Mouse (Mus musculus) hindbrain, embryonic 12.5 days (tissue): ENCODE results near the gene Gm3646. TPM values are rescaled to one million over a fixed set of nuclear protein-coding genes. Genes with fewer than 3 reads are reported as not detected.

Source experiments
- ATAC-seq: fragments of 200-750 bp; cut with Nextera tagmentation; 2 replicates; pipeline ENCODE4 v1.8.0; 2017; ENCODE audit warnings: moderate TSS enrichment; ENCODE audit not compliant: low FRiP score
- H3K27ac ChIP-seq: fragments of 300-500 bp; sonication (generic); 2 replicates; pipeline ENCODE4 v1.5.1; 2016; ENCODE audit warnings: mild to moderate bottlenecking
- H3K27me3 ChIP-seq: fragments of 300-500 bp; sonication (generic); 2 replicates; pipeline ENCODE4 v1.6.1; 2016; ENCODE audit warnings: mild to moderate bottlenecking
- H3K36me3 ChIP-seq: fragments of 300-500 bp; sonication (generic); 2 replicates; pipeline ENCODE4 v1.6.1; 2016; ENCODE audit warnings: mild to moderate bottlenecking
- H3K4me1 ChIP-seq: fragments of 300-500 bp; sonication (generic); 2 replicates; pipeline ENCODE4 v1.6.1; 2016
- H3K4me2 ChIP-seq: fragments of 300-500 bp; sonication (generic); replicated peaks from 2 replicates; pipeline ENCODE4 v1.6.1; 2016; ENCODE audit warnings: mild to moderate bottlenecking
- H3K4me3 ChIP-seq: fragments of 300-500 bp; sonication (generic); 2 replicates; pipeline ENCODE4 v1.5.1; 2016; ENCODE audit warnings: mild to moderate bottlenecking
- H3K9ac ChIP-seq: fragments of 300-500 bp; sonication (generic); 2 replicates; pipeline ENCODE4 v1.6.1; 2016; ENCODE audit warnings: mild to moderate bottlenecking, moderate library complexity
- H3K9me3 ChIP-seq: fragments of 300-500 bp; sonication (generic); replicated peaks from 2 replicates; pipeline ENCODE4 v1.6.1; 2016; ENCODE audit warnings: mild to moderate bottlenecking
- WGBS: fragments of 180-500 bp; shearing (Covaris S2); methylation state at CpG from one replicate; pipeline ENCODE4 v1.1.7; 2016; 5-methylcytosine and 5-hydroxymethylcytosine counted together
- polyA plus RNA-seq: library from polyadenylated mRNA; unstranded; fragments of >200 nt; fragmentation: Nextera tagmentation; extraction: Ambion mirVana; gene quantifications from 2 replicates; pipeline ENCODE4 v1.2.1, GENCODE M21; 2016

The Gm3646 gene
- polyA plus RNA-seq, 1 experiment from 2014 or later, result not detected

DNA sequence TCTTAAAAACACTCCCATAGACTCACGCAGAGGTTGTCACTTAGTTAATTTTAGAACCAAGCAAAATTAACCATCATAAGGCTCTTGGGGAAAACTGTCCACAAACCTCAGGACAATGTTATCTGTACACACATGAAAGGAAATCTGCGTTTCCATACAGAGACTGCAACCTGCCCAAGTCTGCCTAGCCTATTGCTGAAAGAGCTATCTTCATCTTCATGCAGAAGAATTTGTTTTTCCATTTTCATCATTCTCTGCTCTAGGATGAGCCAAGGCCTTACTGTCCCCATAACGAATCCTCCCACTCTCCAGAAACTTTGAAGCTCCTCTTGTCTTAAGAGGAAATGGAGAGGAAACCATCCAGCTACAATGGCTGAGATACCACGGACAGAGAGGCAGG is 19.8 kb upstream of the Gm3646 start:
- no peaks in the 10 kb centered on the region for H3K27me3 ChIP-seq
- no peak for ATAC-seq
- no peak overlapping the region for H3K4me3 ChIP-seq
- WGBS, result 84% methylated on average over 4 of the region's 4 CpGs
- no peak overlapping the region for H3K4me2 ChIP-seq
- peaks cover 7% of the 10 kb centered on the region; the same call in 1 of the 2 replicates for H3K4me1 ChIP-seq
- H3K9me3 ChIP-seq, result no peaks in the 10 kb centered on the region
- H3K36me3 ChIP-seq, result no peaks in the 10 kb centered on the region
- H3K27ac ChIP-seq, result no peak overlapping the region
- no peak overlapping the region for H3K9ac ChIP-seq

DNA sequence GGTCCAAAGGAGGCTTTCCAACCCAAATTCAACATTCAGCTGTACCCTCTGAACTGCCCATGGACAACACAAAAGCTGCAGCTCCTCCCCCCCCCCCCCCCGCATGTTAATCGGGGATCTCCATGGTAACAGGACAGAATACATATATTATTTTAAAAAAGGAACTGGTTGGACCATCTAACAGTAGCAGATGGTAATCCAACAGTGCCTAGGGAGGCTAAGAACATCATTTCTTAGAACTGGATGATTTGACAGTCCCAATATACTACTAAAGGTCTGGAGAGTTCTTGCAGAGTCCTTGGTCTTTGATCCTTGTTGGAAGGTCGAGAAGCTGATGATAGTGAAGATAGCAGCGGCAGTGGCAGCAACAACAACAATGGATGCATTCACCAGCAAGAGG is 19.1 kb upstream of the Gm3646 start:
- no peak overlapping the region for H3K27ac ChIP-seq
- no peak overlapping the region for H3K4me3 ChIP-seq
- H3K4me1 ChIP-seq, result peaks cover 7% of the 10 kb centered on the region; the same call in 1 of the 2 replicates
- no peaks in the 10 kb centered on the region for H3K9me3 ChIP-seq
- no peaks in the 10 kb centered on the region for H3K36me3 ChIP-seq
- H3K27me3 ChIP-seq, result no peaks in the 10 kb centered on the region
- ATAC-seq, result no peak
- H3K9ac ChIP-seq, result no peak overlapping the region
- no peak overlapping the region for H3K4me2 ChIP-seq
- 42% methylated on average over 4 of the region's 4 CpGs for WGBS

GRCm38 (mm10) chr1:39819596-39819995 is 14.5 kb upstream of the Gm3646 start:
- no peak overlapping the region for H3K4me2 ChIP-seq
- 93% methylated on average over 10 of the region's 10 CpGs for WGBS
- H3K4me3 ChIP-seq, result no peak overlapping the region
- H3K9me3 ChIP-seq, result no peaks in the 10 kb centered on the region
- no peak overlapping the region for H3K9ac ChIP-seq
- ATAC-seq, result no peak
- H3K27ac ChIP-seq, result no peak overlapping the region
- H3K27me3 ChIP-seq, result no peaks in the 10 kb centered on the region
- H3K36me3 ChIP-seq, result no peaks in the 10 kb centered on the region
- peaks cover 7% of the 10 kb centered on the region; the same call in 1 of the 2 replicates for H3K4me1 ChIP-seq

- no peak overlapping the region for H3K27ac ChIP-seq
- H3K9me3 ChIP-seq, result no peaks in the 10 kb centered on the region
- H3K36me3 ChIP-seq, result no peaks in the 10 kb centered on the region
- no peak overlapping the region for H3K4me3 ChIP-seq
- no peaks in the 10 kb centered on the region for H3K4me1 ChIP-seq
- no peak for ATAC-seq
- H3K27me3 ChIP-seq, result no peaks in the 10 kb centered on the region
- WGBS, result 84% methylated on average over 5 of the region's 5 CpGs
- no peak overlapping the region for H3K4me2 ChIP-seq
- H3K9ac ChIP-seq, result no peak overlapping the region
Observed at GRCm38 (mm10) chr1:39815766-39816165, 10.6 kb upstream of the Gm3646 start.

GRCm38 (mm10) chr1:39813067-39813466 is 7.9 kb upstream of the Gm3646 start:
- H3K4me3 ChIP-seq, result no peak overlapping the region
- no peaks in the 10 kb centered on the region for H3K9me3 ChIP-seq
- no peak overlapping the region for H3K4me2 ChIP-seq
- 74% methylated on average over 4 of the region's 4 CpGs for WGBS
- H3K27me3 ChIP-seq, result no peaks in the 10 kb centered on the region
- no peaks in the 10 kb centered on the region for H3K4me1 ChIP-seq
- no peaks in the 10 kb centered on the region for H3K36me3 ChIP-seq
- H3K9ac ChIP-seq, result no peak overlapping the region
- ATAC-seq, result no peak
- no peak overlapping the region for H3K27ac ChIP-seq

- Histone ChIP-seq H3K4me1 (no peaks in the 10 kb centered on the region), H3K27ac (no peak overlapping the region), H3K9ac (no peak overlapping the region), H3K27me3 (no peaks in the 10 kb centered on the region), H3K36me3 (no peaks in the 10 kb centered on the region), H3K9me3 (no peaks in the 10 kb centered on the region), H3K4me2 (no peak overlapping the region), H3K4me3 (no peak overlapping the region)
- no peak for ATAC-seq
- WGBS, result 90% methylated on average over 6 of the region's 6 CpGs
Observed at GRCm38 (mm10) chr1:39804789-39805188, 343 bp downstream of the Gm3646 start.

DNA sequence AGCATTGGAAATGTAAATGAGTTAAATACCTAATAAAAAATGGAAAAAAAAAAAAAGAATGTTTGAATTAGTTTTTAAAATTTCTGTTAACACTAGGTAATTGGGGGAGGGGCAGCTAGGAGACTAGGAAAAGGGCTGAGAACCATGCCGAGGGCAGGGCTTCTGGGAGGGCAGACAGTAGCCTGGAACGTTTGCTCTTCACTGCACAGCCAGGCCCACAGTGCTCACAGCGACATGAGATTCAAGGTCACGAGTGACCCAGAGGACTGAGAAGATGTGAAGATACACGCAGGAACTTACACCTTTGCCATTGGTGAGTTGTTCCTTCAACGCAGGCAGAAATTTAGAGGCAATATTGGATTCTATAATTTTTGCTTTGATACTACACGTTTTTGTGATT is 2.2 kb downstream of the Gm3646 start:
- ATAC-seq, result no peak
- H3K27ac ChIP-seq, result no peak overlapping the region
- H3K9me3 ChIP-seq, result no peaks in the 10 kb centered on the region
- no peaks in the 10 kb centered on the region for H3K4me1 ChIP-seq
- H3K4me2 ChIP-seq, result no peak overlapping the region
- no peak overlapping the region for H3K4me3 ChIP-seq
- WGBS, result 83% methylated on average over 7 of the region's 7 CpGs
- H3K9ac ChIP-seq, result no peak overlapping the region
- no peaks in the 10 kb centered on the region for H3K27me3 ChIP-seq
- no peaks in the 10 kb centered on the region for H3K36me3 ChIP-seq

DNA sequence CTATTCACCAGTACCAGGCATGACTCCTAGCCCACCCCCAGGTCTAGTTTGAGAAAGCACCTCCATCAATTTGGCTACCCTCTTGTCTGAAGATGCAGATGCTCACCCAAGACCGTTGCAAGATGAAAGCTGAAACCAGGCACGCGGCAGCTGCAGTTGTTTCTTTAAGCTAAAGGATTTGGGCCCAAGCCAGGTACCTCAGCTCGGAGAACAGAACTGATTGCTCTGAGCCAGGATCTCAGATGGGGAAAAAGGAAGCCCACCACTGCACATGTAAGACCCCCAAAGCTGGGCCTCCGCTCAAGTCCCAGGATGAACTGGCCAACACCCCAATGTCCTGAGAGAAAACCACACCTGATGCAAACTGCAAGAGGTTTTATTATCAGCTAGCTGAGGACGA is 7.6 kb downstream of the Gm3646 start:
- Histone ChIP-seq H3K4me2 (no peak overlapping the region), H3K9ac (no peak overlapping the region), H3K27ac (no peak overlapping the region), H3K4me3 (no peak overlapping the region), H3K36me3 (no peaks in the 10 kb centered on the region), H3K27me3 (no peaks in the 10 kb centered on the region), H3K4me1 (no peaks in the 10 kb centered on the region), H3K9me3 (0 out of 2 replicates have a peak, but pooled peaks cover 6% of the 10 kb centered on the region)
- ATAC-seq, result no peak
- WGBS, result 93% methylated on average over 6 of the region's 6 CpGs

GRCm38 (mm10) chr1:39796765-39797164 is 8.4 kb downstream of the Gm3646 start:
- H3K36me3 ChIP-seq, result no peaks in the 10 kb centered on the region
- 0 out of 2 replicates have a peak, but pooled peaks cover 6% of the 10 kb centered on the region for H3K9me3 ChIP-seq
- no peak for ATAC-seq
- WGBS, result 84% methylated on average over 3 of the region's 3 CpGs
- H3K9ac ChIP-seq, result no peak overlapping the region
- no peaks in the 10 kb centered on the region for H3K4me1 ChIP-seq
- no peaks in the 10 kb centered on the region for H3K27me3 ChIP-seq
- no peak overlapping the region for H3K4me3 ChIP-seq
- H3K27ac ChIP-seq, result no peak overlapping the region
- H3K4me2 ChIP-seq, result no peak overlapping the region

DNA sequence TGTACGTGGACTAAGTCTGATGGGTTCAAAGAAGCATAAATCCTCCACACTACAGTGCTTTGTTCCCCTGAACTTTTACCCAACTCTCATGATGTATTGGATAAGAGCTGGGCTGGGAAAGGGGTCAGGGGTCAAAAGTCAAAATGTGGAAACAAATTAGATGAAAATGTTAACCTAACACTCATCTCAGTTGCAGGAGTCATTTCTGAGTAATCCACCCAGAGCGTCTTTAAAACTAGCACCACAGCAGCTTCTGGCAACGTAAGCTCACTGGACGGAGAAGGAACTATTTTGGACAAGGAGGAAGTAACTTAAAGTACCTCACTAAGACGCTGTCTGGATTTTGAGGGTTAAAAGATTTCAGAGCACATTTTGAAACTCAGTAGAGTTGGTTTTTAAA is 20.5 kb downstream of the Gm3646 start:
- no peaks in the 10 kb centered on the region for H3K4me1 ChIP-seq
- H3K4me3 ChIP-seq, result no peak overlapping the region
- no peaks in the 10 kb centered on the region for H3K27me3 ChIP-seq
- H3K9ac ChIP-seq, result no peak overlapping the region
- ATAC-seq, result no peak
- H3K9me3 ChIP-seq, result no peaks in the 10 kb centered on the region; the same call in 1 of the 2 replicates
- 87% methylated on average over 5 of the region's 5 CpGs for WGBS
- H3K4me2 ChIP-seq, result no peak overlapping the region
- no peak overlapping the region for H3K27ac ChIP-seq
- no peaks in the 10 kb centered on the region for H3K36me3 ChIP-seq

DNA sequence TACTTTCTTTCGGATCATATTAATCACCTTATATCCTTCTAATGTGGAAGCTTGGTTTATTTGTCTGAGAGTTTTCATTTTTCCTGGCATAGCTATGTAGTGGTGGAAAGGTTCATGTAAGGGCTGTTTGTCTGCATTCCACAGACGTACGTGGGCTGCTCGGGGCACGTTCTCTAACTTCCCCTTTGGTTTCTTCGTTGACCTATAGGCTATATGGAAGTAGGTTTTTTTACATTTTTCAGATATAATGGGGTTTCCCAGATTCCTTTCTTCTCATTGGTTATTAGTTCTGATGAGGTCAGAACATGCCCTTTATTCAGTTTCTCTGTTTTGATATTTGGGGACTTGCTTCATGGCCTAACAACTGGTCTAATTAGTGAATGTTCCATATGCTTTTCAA is 23.3 kb downstream of the Gm3646 start:
- Histone ChIP-seq H3K27me3 (no peaks in the 10 kb centered on the region), H3K4me1 (no peaks in the 10 kb centered on the region), H3K36me3 (no peaks in the 10 kb centered on the region), H3K4me3 (no peak overlapping the region), H3K9ac (no peak overlapping the region), H3K4me2 (no peak overlapping the region), H3K9me3 (no peaks in the 10 kb centered on the region), H3K27ac (no peak overlapping the region)
- no peak for ATAC-seq
- 93% methylated on average over 6 of the region's 6 CpGs for WGBS

DNA sequence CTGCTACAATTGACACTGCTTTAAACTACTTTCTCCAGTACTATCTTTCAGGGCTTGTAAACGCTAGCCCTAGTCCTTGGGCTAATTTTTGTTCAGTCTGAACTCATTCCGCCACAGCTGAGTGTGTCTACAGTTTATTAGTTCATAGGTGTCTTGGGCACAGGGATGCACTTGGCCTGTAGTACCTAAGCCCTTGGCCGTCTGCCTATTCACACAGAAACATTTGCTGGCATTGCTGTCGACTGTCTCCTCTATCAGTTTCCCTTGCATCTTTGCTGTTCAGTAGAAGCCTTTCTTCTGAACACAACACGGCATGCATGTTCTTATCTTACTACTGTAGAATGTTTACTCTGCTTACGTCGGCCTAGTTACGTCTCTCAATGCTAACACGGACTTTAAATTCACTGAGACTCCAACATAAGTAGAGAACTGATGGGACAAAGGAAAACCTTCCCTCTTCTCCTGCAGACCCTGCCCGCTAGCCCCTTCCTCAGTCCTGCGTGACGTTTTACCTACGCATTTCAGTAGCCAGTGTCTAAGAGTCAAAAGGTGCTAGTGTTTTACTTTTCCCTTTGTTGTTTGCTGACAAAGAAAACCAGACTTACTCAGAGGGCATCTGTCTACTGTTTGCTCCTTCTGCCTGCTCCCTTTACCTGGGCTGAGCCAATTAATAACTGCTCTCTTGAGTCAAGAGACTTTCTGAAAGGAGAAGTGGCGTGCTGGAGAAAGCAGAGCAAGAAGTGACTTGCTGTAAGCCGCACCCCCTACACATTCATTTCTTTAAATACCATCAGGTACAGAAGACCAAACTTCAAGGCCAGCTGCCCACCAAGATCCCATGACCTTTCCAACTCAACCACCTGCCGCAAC is 25.8 kb downstream of the Gm3646 start:
- WGBS, result 93% methylated on average over 16 of the region's 16 CpGs
- no peaks in the 10 kb centered on the region for H3K36me3 ChIP-seq
- H3K9ac ChIP-seq, result no peak overlapping the region
- no peak overlapping the region for H3K4me2 ChIP-seq
- H3K27ac ChIP-seq, result no peak overlapping the region
- H3K27me3 ChIP-seq, result no peaks in the 10 kb centered on the region
- no peaks in the 10 kb centered on the region for H3K9me3 ChIP-seq
- no peaks in the 10 kb centered on the region for H3K4me1 ChIP-seq
- H3K4me3 ChIP-seq, result no peak overlapping the region
- no peak for ATAC-seq
